Mouse (Mus musculus) CH12.LX (cell line): ENCODE measurements around the gene Myo1d. TPM values are rescaled to one million over a fixed set of nuclear protein-coding genes. Genes with fewer than 3 reads are reported as not detected.

ENCODE experiments used
- DNase-seq: peaks from one replicate; pipeline ENCODE4 v3.0.0-alpha.2; 2013; ENCODE audit errors: extremely low read depth
- H3K27ac ChIP-seq: 2 replicates; pipeline ENCODE4 v1.5.1; 2012; ENCODE audit warnings: low read depth, mild to moderate bottlenecking, control low read depth, moderate library complexity; ENCODE audit not compliant: insufficient read depth
- H3K27me3 ChIP-seq: replicated peaks from 2 replicates; pipeline ENCODE3; 2012; ENCODE audit warnings: inconsistent platforms
- H3K36me3 ChIP-seq, 2 experiments: replicated peaks in 1 of 2; 2 replicates each; pipeline versions ENCODE3 to v1.6.1; 2012; ENCODE audit warnings: inconsistent platforms in 1 of 2, low read length in 1 of 2, mild to moderate bottlenecking in 1 of 2, mixed read lengths in 1 of 2, moderate library complexity in 1 of 2; ENCODE audit not compliant: control insufficient read depth in 1 of 2, insufficient read depth in 1 of 2
- H3K4me1 ChIP-seq, 2 experiments: 2 replicates each; pipeline ENCODE4 v1.6.1; 2012; ENCODE audit warnings: inconsistent platforms in 1 of 2, moderate library complexity in 1 of 2; ENCODE audit not compliant: insufficient read depth in 2 of 2, control insufficient read depth in 1 of 2
- H3K4me2 ChIP-seq: 2 replicates; pipeline ENCODE4 v1.6.1; 2012; ENCODE audit warnings: low read depth, mild to moderate bottlenecking, control low read depth; ENCODE audit not compliant: poor library complexity, insufficient read depth, severe bottlenecking
- H3K4me3 ChIP-seq, 3 experiments: fragments of 150-350 bp in 1 of 3; sonication (generic) in 1 of 3; replicated peaks in 1 of 3; 2 replicates each; pipeline versions ENCODE3 to v1.5.1; 2011 to 2012; ENCODE audit warnings: low read depth in 2 of 3, low read length in 2 of 3, mild to moderate bottlenecking in 2 of 3, moderate library complexity in 2 of 3, control low read depth in 1 of 3, improper control_type of control experiment in 1 of 3, inconsistent platforms in 1 of 3, mixed read lengths in 1 of 3; ENCODE audit not compliant: poor library complexity in 1 of 3
- H3K79me2 ChIP-seq: replicated peaks from 2 replicates; pipeline ENCODE4 v1.6.1; 2012; ENCODE audit warnings: mild to moderate bottlenecking, moderate library complexity; ENCODE audit not compliant: control insufficient read depth, poor library complexity, insufficient read depth, severe bottlenecking; ENCODE audit errors: extremely low read depth
- H3K9ac ChIP-seq: 2 replicates; pipeline ENCODE4 v1.6.1; 2012; ENCODE audit warnings: low read depth, mild to moderate bottlenecking, control low read depth, moderate library complexity; ENCODE audit not compliant: insufficient read depth
- H3K9me3 ChIP-seq: replicated peaks from 2 replicates; pipeline ENCODE3; 2012; ENCODE audit warnings: low read length, inconsistent platforms, mixed read lengths
- CHD2 ChIP-seq: IDR thresholded peaks from 2 replicates; pipeline ENCODE4 v1.6.1; 2011; ENCODE audit warnings: low read length, improper control_type of control experiment
- E2F4 ChIP-seq: IDR thresholded peaks from 2 replicates; pipeline ENCODE4 v1.6.1; 2011; ENCODE audit warnings: low read depth, low read length, improper control_type of control experiment; ENCODE audit not compliant: insufficient replicate concordance
- ELF1 ChIP-seq: IDR thresholded peaks from 2 replicates; pipeline ENCODE4 v1.6.1; 2014; ENCODE audit warnings: low read depth, mild to moderate bottlenecking, inconsistent platforms, low read length, improper control_type of control experiment
- EP300 ChIP-seq: IDR thresholded peaks from 2 replicates; pipeline ENCODE4 v1.6.1; 2011; ENCODE audit warnings: low read length, improper control_type of control experiment
- ETS1 ChIP-seq: conservative IDR thresholded peaks from 2 replicates; pipeline ENCODE4 v1.6.1; 2012; ENCODE audit warnings: low read depth, mild to moderate bottlenecking, inconsistent platforms, low read length, improper control_type of control experiment, moderate library complexity
- GABPA ChIP-seq: IDR thresholded peaks from 2 replicates; pipeline ENCODE4 v1.6.1; 2012; ENCODE audit warnings: low read depth, low read length, improper control_type of control experiment, inconsistent platforms; ENCODE audit not compliant: insufficient replicate concordance
- HCFC1 ChIP-seq: IDR thresholded peaks from 2 replicates; pipeline ENCODE4 v1.6.1; 2012; ENCODE audit warnings: low read depth, mild to moderate bottlenecking, inconsistent platforms, low read length, improper control_type of control experiment
- IRF4 ChIP-seq: IDR thresholded peaks from 2 replicates; pipeline ENCODE4 v1.6.1; 2014; ENCODE audit warnings: low read depth, mild to moderate bottlenecking, inconsistent platforms, low read length, improper control_type of control experiment
- KAT2A ChIP-seq: IDR thresholded peaks from 2 replicates; pipeline ENCODE4 v1.6.1; 2012; ENCODE audit warnings: low read length, improper control_type of control experiment, inconsistent platforms; ENCODE audit not compliant: insufficient replicate concordance
- MAFK ChIP-seq: IDR thresholded peaks from 2 replicates; pipeline ENCODE4 v1.6.1; 2011; ENCODE audit warnings: low read length, improper control_type of control experiment; ENCODE audit not compliant: insufficient replicate concordance
- MAX ChIP-seq: IDR thresholded peaks from 2 replicates; pipeline ENCODE4 v1.6.1; 2011; ENCODE audit warnings: low read length, improper control_type of control experiment
- MAZ ChIP-seq: IDR thresholded peaks from 2 replicates; pipeline ENCODE4 v1.6.1; 2012; ENCODE audit warnings: low read depth, mild to moderate bottlenecking, inconsistent platforms, low read length, improper control_type of control experiment, moderate library complexity
- MXI1 ChIP-seq: IDR thresholded peaks from 2 replicates; pipeline ENCODE4 v1.6.1; 2011; ENCODE audit warnings: mild to moderate bottlenecking, low read depth, low read length, improper control_type of control experiment
- NELFE ChIP-seq: IDR thresholded peaks from 2 replicates; pipeline ENCODE4 v1.6.1; 2011; ENCODE audit warnings: low read depth, low read length, improper control_type of control experiment
- NRF1 ChIP-seq: IDR thresholded peaks from 2 replicates; pipeline ENCODE4 v1.6.1; 2014; ENCODE audit warnings: low read depth, mild to moderate bottlenecking, inconsistent platforms, low read length, improper control_type of control experiment, moderate library complexity
- PAX5 ChIP-seq: IDR thresholded peaks from 2 replicates; pipeline ENCODE4 v1.6.1; 2012; ENCODE audit warnings: low read length, inconsistent platforms, mixed read lengths
- POLR2A ChIP-seq: IDR thresholded peaks from 2 replicates; pipeline ENCODE4 v1.6.1; 2011; ENCODE audit warnings: low read depth, mild to moderate bottlenecking, improper control_type of control experiment, low read length
- RAD21 ChIP-seq: IDR thresholded peaks from 2 replicates; pipeline ENCODE4 v1.6.1; 2011; ENCODE audit warnings: low read depth, mild to moderate bottlenecking, low read length, improper control_type of control experiment, moderate library complexity
- SIN3A ChIP-seq: IDR thresholded peaks from 2 replicates; pipeline ENCODE4 v1.6.1; 2012; ENCODE audit warnings: low read length, improper control_type of control experiment, inconsistent platforms
- SMC3 ChIP-seq: IDR thresholded peaks from 2 replicates; pipeline ENCODE4 v1.6.1; 2011; ENCODE audit warnings: low read depth, low read length, improper control_type of control experiment
- TBP ChIP-seq: conservative IDR thresholded peaks from 2 replicates; pipeline ENCODE4 v1.6.1; 2011; ENCODE audit warnings: low read depth, low read length, improper control_type of control experiment
- TCF12 ChIP-seq: IDR thresholded peaks from 2 replicates; pipeline ENCODE4 v1.6.1; 2014; ENCODE audit warnings: low read depth, mild to moderate bottlenecking, inconsistent platforms, low read length, improper control_type of control experiment
- UBTF ChIP-seq: IDR thresholded peaks from 2 replicates; pipeline ENCODE4 v1.6.1; 2012; ENCODE audit warnings: low read depth, mild to moderate bottlenecking, inconsistent platforms, low read length, improper control_type of control experiment, moderate library complexity
- USF1 ChIP-seq: IDR thresholded peaks from 2 replicates; pipeline ENCODE4 v1.6.1; 2014; ENCODE audit warnings: low read depth, mild to moderate bottlenecking, inconsistent platforms, low read length, improper control_type of control experiment
- ZC3H11A ChIP-seq: IDR thresholded peaks from 2 replicates; pipeline ENCODE4 v1.6.1; 2012; ENCODE audit warnings: low read depth, mild to moderate bottlenecking, inconsistent platforms, low read length, improper control_type of control experiment
- ZMIZ1 ChIP-seq: IDR thresholded peaks from 2 replicates; pipeline ENCODE4 v1.6.1; 2012; ENCODE audit warnings: low read depth, mild to moderate bottlenecking, inconsistent platforms, low read length, improper control_type of control experiment
- dilution Hi-C: fragments of 300-500 bp; cut with MboI; formaldehyde crosslinking; loops from 2 replicates; pipeline ENCODE4 v1.14.3; 2020; ENCODE audit warnings: low sequenced_read_pairs; ENCODE audit not compliant: extremely low pct_unique_long_range_greater_than_20kb, extremely low pct_ligation_motif_present
- in situ Hi-C: fragments of 300-500 bp; cut with MboI; formaldehyde crosslinking; loops from 3 replicates; pipeline ENCODE4 v1.14.3; 2019; ENCODE audit warnings: low sequenced_read_pairs, low pct_ligation_motif_present, low pct_unique_long_range_greater_than_20kb, mixed read lengths
- polyA plus RNA-seq: library from polyadenylated mRNA; unstranded; fragments of >175 nt; gene quantifications from 2 replicates; pipeline ENCODE4 v1.2.1, GENCODE M21; 2012; ENCODE audit warnings: low read depth; ENCODE audit not compliant: insufficient read length
- total RNA-seq, 2 experiments: library from RNA; depleted of rRNA; stranded (reverse); fragments of 300-350 nt in 1 of 2; fragments of >200 nt in 1 of 2; gene quantifications; 2 replicates each; pipeline ENCODE4 v1.2.3; 2012 to 2014

The Myo1d gene
- total and polyA plus RNA-seq, 3 experiments: 2.2 to 5.6 (median 2.9) TPM

- no peaks in the 10 kb centered on the region for H3K79me2 ChIP-seq
- no peaks in the 10 kb centered on the region for H3K36me3 ChIP-seq
- no peak overlapping the region for H3K4me2 ChIP-seq
- no peaks in the 10 kb centered on the region for H3K27me3 ChIP-seq
- H3K9ac ChIP-seq: no peak overlapping the region
- no peak overlapping the region for H3K4me3 ChIP-seq
- dilution Hi-C loops: no loop called here
- in situ Hi-C loops: loop anchor here (5.0 kb wide), 1 partner anchor 78 kb away; the partner anchor contains the start of gene Cdk5r1
- no peaks in the 10 kb centered on the region for H3K9me3 ChIP-seq
- H3K4me1 ChIP-seq: peaks cover 12 to 40% of the 10 kb centered on the region in 2 experiments
- TF ChIP-seq PAX5 (no peak), KAT2A (no peak), CHD2 (no peak), MXI1 (no peak), UBTF (no peak), TBP (no peak), ZC3H11A (no peak), GABPA (no peak), NELFE (no peak), ETS1 (no peak), TCF12 (no peak), NRF1 (no peak), RAD21 (no peak), HCFC1 (no peak), MAFK (no peak), EP300 (no peak), SIN3A (no peak), MAX (no peak), ELF1 (no peak), IRF4 (no peak)
- DNase-seq: no peak
- H3K27ac ChIP-seq: no peak overlapping the region
Observed at GRCm38 (mm10) chr11:80555416-80555815, 224.4 kb downstream of the Myo1d start.

- in situ Hi-C loops: no loop called here
- no peak overlapping the region for H3K9ac ChIP-seq
- H3K4me1 ChIP-seq: peaks cover 14 to 37% of the 10 kb centered on the region in 2 experiments
- no peaks in the 10 kb centered on the region for H3K36me3 ChIP-seq
- no peak overlapping the region for H3K4me3 ChIP-seq
- dilution Hi-C loops: no loop called here
- no peaks in the 10 kb centered on the region for H3K9me3 ChIP-seq
- no peaks in the 10 kb centered on the region for H3K27me3 ChIP-seq
- H3K4me2 ChIP-seq: no peak overlapping the region
- H3K27ac ChIP-seq: no peak overlapping the region
- DNase-seq: no peak
- no peaks in the 10 kb centered on the region for H3K79me2 ChIP-seq
- TF ChIP-seq IRF4 (no peak), ZC3H11A (no peak), MAZ (no peak), USF1 (no peak), ZMIZ1 (no peak), MAX (no peak), SMC3 (no peak), ELF1 (no peak), KAT2A (no peak), ETS1 (no peak), POLR2A (no peak), E2F4 (no peak), CHD2 (no peak), EP300 (no peak), HCFC1 (no peak), SIN3A (no peak), UBTF (no peak)
- TF ChIP-seq, all 38 proteins: peak for 0
Observed at GRCm38 (mm10) chr11:80553046-80553445, 226.8 kb downstream of the Myo1d start.
